Mouse (Mus musculus) brain, embryonic 14.5 days (tissue): Measurements from ENCODE around the gene Vav2.

ENCODE experiments used
- CTCF ChIP-seq: fragments of 200-500 bp; IDR thresholded peaks from 2 replicates; pipeline ENCODE4 v1.5.1; 2012; ENCODE audit warnings: inconsistent platforms, mild to moderate bottlenecking, moderate library complexity, borderline replicate concordance; ENCODE audit not compliant: insufficient read depth, insufficient read length; ENCODE audit errors: extremely low read depth
- POLR2A ChIP-seq: fragments of 200-500 bp; IDR thresholded peaks from 2 replicates; pipeline ENCODE4 v1.6.1; 2012; ENCODE audit warnings: mild to moderate bottlenecking, inconsistent platforms, borderline replicate concordance; ENCODE audit not compliant: poor library complexity, insufficient read depth, insufficient read length, severe bottlenecking; ENCODE audit errors: extremely low read depth

- no peak for TF ChIP-seq POLR2A
- no peak for TF ChIP-seq CTCF
Observed at GRCm38 (mm10) chr2:27327076-27327475, 99.8 kb downstream of the Vav2 start.
